Mouse (Mus musculus): ENCODE measurements at regions not wholly inside any gene's neighbourhood (a gene's known extent, or its start where the extent isn't known, plus 50 kb on each side); places are given as distances from the start of the nearest gene placed in this dataset.

GRCm38 (mm10) chr13:115671685-115672084 is 569.9 kb upstream of the Itga1 start:
- H3K9ac ChIP-seq (replicated peaks), result no peak overlapping the region
- 66% methylated on average over 7 of the region's 7 CpGs for WGBS
- no peaks in the 10 kb centered on the region for H3K36me3 ChIP-seq
- H3K9me3 ChIP-seq, result no peaks in the 10 kb centered on the region
- H3K4me2 ChIP-seq, result no peak overlapping the region
- H3K4me1 ChIP-seq (replicated peaks), result peaks cover 4% of the 10 kb centered on the region; the same call in 1 of the 2 replicates
- H3K27me3 ChIP-seq, result no peaks in the 10 kb centered on the region
- no peak overlapping the region for H3K4me3 ChIP-seq (replicated peaks)
- ATAC-seq (ENCODE audit: insufficient number of reproducible peaks, insufficient read depth, low FRiP score, low TSS enrichment, low read depth), result no peak
- no peak overlapping the region for H3K27ac ChIP-seq

DNA sequence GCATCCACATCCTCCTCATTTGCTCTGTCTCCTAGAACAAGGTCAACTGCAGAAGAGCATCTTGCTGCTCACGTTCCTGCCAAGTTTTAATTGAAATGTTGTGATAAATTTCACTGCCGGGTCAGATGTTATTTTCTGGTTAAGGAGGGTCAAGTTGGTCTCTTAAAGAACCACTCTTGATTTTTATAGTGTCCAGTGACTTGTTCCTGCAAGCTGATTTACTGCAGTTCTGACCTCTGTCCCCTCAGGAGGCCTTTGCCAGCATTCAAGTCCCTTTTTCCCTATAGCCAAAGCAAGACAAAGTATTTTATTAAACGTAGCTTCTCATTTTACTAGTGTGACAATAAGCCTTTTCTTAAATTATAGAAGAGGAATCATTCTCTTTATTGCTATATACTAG is 567.8 kb upstream of the Itga1 start:
- ATAC-seq (ENCODE audit: insufficient number of reproducible peaks, insufficient read depth, low FRiP score, low TSS enrichment, low read depth), result no peak
- H3K4me2 ChIP-seq, result no peak overlapping the region
- no peak overlapping the region for H3K4me3 ChIP-seq (replicated peaks)
- no peaks in the 10 kb centered on the region for H3K27me3 ChIP-seq
- H3K36me3 ChIP-seq, result no peaks in the 10 kb centered on the region
- H3K27ac ChIP-seq, result no peak overlapping the region
- H3K9ac ChIP-seq (replicated peaks), result no peak overlapping the region
- no peaks in the 10 kb centered on the region for H3K9me3 ChIP-seq
- H3K4me1 ChIP-seq (replicated peaks), result peaks cover 4% of the 10 kb centered on the region; the same call in 1 of the 2 replicates
- WGBS, result 16% methylated on average over 3 of the region's 3 CpGs

DNA sequence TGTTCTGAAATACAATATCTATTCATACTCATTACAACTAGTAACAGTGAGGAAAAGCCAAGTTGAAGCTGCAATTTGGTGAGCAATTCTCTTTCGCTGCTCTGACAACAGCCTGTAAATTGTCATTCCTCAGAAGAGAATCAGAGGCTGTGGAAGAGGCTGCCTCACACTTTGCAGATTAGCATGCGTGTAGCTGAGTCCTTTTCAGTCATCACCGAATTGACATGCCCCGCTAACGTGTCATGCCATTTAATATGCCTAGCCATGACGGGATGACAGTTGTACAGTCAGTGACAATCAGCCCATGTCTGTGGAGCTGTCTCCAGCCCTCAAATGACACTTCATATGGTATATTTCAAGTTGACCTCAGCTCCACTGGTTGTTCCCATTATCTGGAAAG is 553.4 kb upstream of the Itga1 start:
- Histone ChIP-seq H3K27me3 (no peaks in the 10 kb centered on the region), H3K9ac (replicated peaks) (no peak overlapping the region), H3K4me1 (replicated peaks) (no peaks in the 10 kb centered on the region), H3K4me2 (no peak overlapping the region), H3K4me3 (replicated peaks) (no peak overlapping the region), H3K27ac (no peak overlapping the region), H3K9me3 (no peaks in the 10 kb centered on the region), H3K36me3 (no peaks in the 10 kb centered on the region)
- 86% methylated on average over 6 of the region's 6 CpGs for WGBS
- ATAC-seq (ENCODE audit: insufficient number of reproducible peaks, insufficient read depth, low FRiP score, low TSS enrichment, low read depth), result no peak

- ATAC-seq (ENCODE audit: insufficient number of reproducible peaks, insufficient read depth, low FRiP score, low TSS enrichment, low read depth), result no peak
- 79% methylated on average over 2 of the region's 2 CpGs for WGBS
- Histone ChIP-seq H3K4me3 (replicated peaks) (no peak overlapping the region), H3K36me3 (no peaks in the 10 kb centered on the region), H3K9ac (replicated peaks) (no peak overlapping the region), H3K4me2 (no peak overlapping the region), H3K27ac (no peak overlapping the region), H3K9me3 (no peaks in the 10 kb centered on the region), H3K27me3 (no peaks in the 10 kb centered on the region), H3K4me1 (replicated peaks) (no peaks in the 10 kb centered on the region)
Observed at GRCm38 (mm10) chr13:115652935-115653334, 551.2 kb upstream of the Itga1 start.

DNA sequence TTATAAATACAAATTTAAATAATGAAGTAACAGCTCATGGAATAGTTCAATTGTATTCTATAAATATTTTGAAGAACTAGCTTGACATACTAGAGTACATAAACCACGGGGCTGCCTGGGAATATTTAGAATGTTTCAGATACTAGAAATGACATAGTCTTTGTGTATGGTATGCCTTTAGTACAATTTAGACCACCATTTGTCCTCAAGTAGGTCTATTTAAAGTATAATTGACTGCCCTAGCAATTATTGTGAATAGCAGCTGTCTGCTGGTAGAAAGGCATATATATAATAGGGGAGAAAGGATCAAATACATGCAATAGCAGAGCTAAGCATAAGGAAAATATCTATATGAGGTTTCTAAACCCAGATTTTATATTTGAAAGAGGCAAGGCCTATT is 550.6 kb upstream of the Itga1 start:
- no peak overlapping the region for H3K9ac ChIP-seq (replicated peaks)
- H3K27ac ChIP-seq, result no peak overlapping the region
- H3K9me3 ChIP-seq, result no peaks in the 10 kb centered on the region
- no peak overlapping the region for H3K4me2 ChIP-seq
- H3K4me3 ChIP-seq (replicated peaks), result no peak overlapping the region
- H3K27me3 ChIP-seq, result no peaks in the 10 kb centered on the region
- no peaks in the 10 kb centered on the region for H3K36me3 ChIP-seq
- no peaks in the 10 kb centered on the region for H3K4me1 ChIP-seq (replicated peaks)
- WGBS, result 77% methylated on average over 1 of the region's 1 CpGs
- ATAC-seq (ENCODE audit: insufficient number of reproducible peaks, insufficient read depth, low FRiP score, low TSS enrichment, low read depth), result no peak

DNA sequence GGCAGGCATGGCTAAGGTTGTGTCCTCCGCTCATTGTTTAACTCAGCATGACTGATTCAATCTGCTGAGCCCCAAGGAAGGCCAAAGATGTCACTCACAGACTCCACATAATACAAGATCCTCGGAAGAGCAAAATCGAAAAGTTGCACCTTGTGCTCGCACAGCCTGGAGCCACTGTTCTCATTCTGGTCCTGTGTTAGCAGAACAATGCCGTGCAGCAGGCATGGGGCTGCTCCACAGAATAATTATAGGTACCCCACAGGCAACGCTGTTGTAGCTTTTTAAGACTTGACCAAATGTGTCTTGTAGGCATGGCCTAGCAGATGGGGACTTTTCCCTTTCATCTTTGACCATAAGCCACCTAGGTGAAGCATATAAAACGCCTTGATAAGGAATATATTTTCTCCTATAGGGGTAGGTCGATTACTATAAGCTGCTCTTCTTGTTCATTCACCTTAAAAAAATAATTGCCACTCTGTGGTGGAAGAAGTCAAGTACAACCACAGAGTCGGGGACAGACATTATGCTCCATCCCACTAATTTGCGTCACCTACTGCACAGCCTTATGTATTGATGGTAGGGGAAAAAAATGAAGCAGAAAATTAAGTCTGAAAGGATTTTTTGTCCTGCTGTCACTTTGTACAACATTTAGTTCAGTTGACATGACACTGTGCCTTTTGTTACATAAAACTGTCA is 529.8 kb upstream of the Itga1 start:
- ATAC-seq (ENCODE audit: insufficient number of reproducible peaks, insufficient read depth, low FRiP score, low TSS enrichment, low read depth), result no peak

GRCm38 (mm10) chr13:115630603-115631002 is 528.8 kb upstream of the Itga1 start:
- no peaks in the 10 kb centered on the region for H3K36me3 ChIP-seq
- no peaks in the 10 kb centered on the region for H3K4me1 ChIP-seq (replicated peaks)
- no peak overlapping the region for H3K27ac ChIP-seq
- no peaks in the 10 kb centered on the region for H3K9me3 ChIP-seq
- no peak for ATAC-seq (ENCODE audit: insufficient number of reproducible peaks, insufficient read depth, low FRiP score, low TSS enrichment, low read depth)
- no peak overlapping the region for H3K4me2 ChIP-seq
- WGBS, result 56% methylated on average over 2 of the region's 2 CpGs
- no peaks in the 10 kb centered on the region for H3K27me3 ChIP-seq
- no peak overlapping the region for H3K4me3 ChIP-seq (replicated peaks)
- H3K9ac ChIP-seq (replicated peaks), result no peak overlapping the region

More for the DNA sequence above, 529.8 kb upstream of the Itga1 start:
- no peak overlapping the region for H3K4me3 ChIP-seq (replicated peaks)
- H3K27ac ChIP-seq, result no peak overlapping the region
- H3K27me3 ChIP-seq, result no peaks in the 10 kb centered on the region
- no peak overlapping the region for H3K9ac ChIP-seq (replicated peaks)
- H3K9me3 ChIP-seq, result no peaks in the 10 kb centered on the region
- no peaks in the 10 kb centered on the region for H3K36me3 ChIP-seq
- H3K4me1 ChIP-seq (replicated peaks), result no peaks in the 10 kb centered on the region
- no peak overlapping the region for H3K4me2 ChIP-seq
- 81% methylated on average over 10 of the region's 10 CpGs for WGBS

- H3K27ac ChIP-seq, result no peak overlapping the region
- 44% methylated on average over 6 of the region's 6 CpGs for WGBS
- no peak overlapping the region for H3K9ac ChIP-seq (replicated peaks)
- no peaks in the 10 kb centered on the region for H3K27me3 ChIP-seq
- no peak overlapping the region for H3K4me3 ChIP-seq (replicated peaks)
- no peak overlapping the region for H3K4me2 ChIP-seq
- no peaks in the 10 kb centered on the region for H3K4me1 ChIP-seq (replicated peaks)
- ATAC-seq (ENCODE audit: insufficient number of reproducible peaks, insufficient read depth, low FRiP score, low TSS enrichment, low read depth), result 0 out of 2 replicates have a peak, but pooled peaks have one; percentile 31
- H3K9me3 ChIP-seq, result no peaks in the 10 kb centered on the region
- H3K36me3 ChIP-seq, result no peaks in the 10 kb centered on the region
Observed at GRCm38 (mm10) chr13:115613174-115613573, 511.4 kb upstream of the Itga1 start.

DNA sequence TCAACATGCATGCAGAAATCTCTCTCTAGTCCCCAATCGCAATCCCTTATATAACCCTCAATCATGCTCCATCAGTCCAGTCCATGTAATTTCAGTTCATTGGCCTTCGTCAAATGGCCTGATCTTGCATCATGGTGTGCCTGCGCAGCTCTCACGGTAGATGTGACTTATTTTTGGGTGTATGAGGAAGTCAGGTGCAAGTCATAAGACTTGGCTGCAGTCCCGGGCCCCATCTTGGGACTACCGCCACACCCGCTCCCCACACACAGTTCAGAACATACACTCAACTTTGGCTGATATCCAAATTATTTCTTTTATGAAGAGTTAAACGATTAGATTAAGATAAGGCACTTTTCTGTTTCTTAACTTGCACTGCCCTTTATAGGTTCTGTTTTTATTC is 504.7 kb upstream of the Itga1 start:
- Histone ChIP-seq H3K27ac (no peak overlapping the region), H3K4me3 (replicated peaks) (no peak overlapping the region), H3K36me3 (no peaks in the 10 kb centered on the region), H3K9me3 (no peaks in the 10 kb centered on the region), H3K9ac (replicated peaks) (no peak overlapping the region), H3K4me2 (no peak overlapping the region), H3K4me1 (replicated peaks) (no peaks in the 10 kb centered on the region), H3K27me3 (no peaks in the 10 kb centered on the region)
- 95% methylated on average over 8 of the region's 8 CpGs for WGBS
- no peak for ATAC-seq (ENCODE audit: insufficient number of reproducible peaks, insufficient read depth, low FRiP score, low TSS enrichment, low read depth)

DNA sequence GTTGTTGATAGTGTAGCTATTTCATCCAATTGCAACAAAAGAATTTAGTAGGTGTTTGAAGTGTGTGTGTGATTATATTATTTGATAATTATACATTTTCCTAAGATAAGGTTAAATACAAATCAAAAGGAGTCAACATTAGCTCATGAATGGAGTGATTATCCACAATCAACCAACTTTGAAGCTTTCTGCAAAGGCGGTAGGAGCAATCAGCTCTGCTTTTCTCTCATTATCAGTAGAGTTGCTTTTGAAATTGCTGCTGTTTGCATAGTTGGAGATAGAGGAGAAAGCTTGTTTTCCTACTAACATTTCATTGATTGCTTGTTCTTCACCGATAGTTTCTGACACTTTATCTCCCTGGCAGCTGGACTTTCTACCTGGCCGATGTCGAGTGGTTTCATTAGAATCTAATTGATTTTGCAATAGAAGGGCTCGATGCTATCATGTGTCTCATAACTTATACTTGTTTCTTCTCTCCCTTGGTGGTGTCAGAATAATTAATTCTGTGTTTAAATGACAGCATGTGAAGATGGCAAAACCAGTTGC is 493.4 kb upstream of the Itga1 start:
- H3K9me3 ChIP-seq, result no peaks in the 10 kb centered on the region
- no peaks in the 10 kb centered on the region for H3K27me3 ChIP-seq
- no peaks in the 10 kb centered on the region for H3K4me1 ChIP-seq (replicated peaks)
- H3K9ac ChIP-seq (replicated peaks), result no peak overlapping the region
- 86% methylated on average over 5 of the region's 5 CpGs for WGBS
- no peak overlapping the region for H3K4me2 ChIP-seq
- no peak for ATAC-seq (ENCODE audit: insufficient number of reproducible peaks, insufficient read depth, low FRiP score, low TSS enrichment, low read depth)
- H3K36me3 ChIP-seq, result no peaks in the 10 kb centered on the region
- H3K27ac ChIP-seq, result no peak overlapping the region
- H3K4me3 ChIP-seq (replicated peaks), result no peak overlapping the region

GRCm38 (mm10) chr13:115575967-115576366 is 474.2 kb upstream of the Itga1 start:
- Histone ChIP-seq H3K36me3 (no peaks in the 10 kb centered on the region), H3K27ac (no peak overlapping the region), H3K4me1 (replicated peaks) (no peaks in the 10 kb centered on the region), H3K4me3 (replicated peaks) (no peak overlapping the region), H3K4me2 (no peak overlapping the region), H3K9ac (replicated peaks) (no peak overlapping the region), H3K9me3 (no peaks in the 10 kb centered on the region), H3K27me3 (no peaks in the 10 kb centered on the region)
- WGBS, result 91% methylated on average over 3 of the region's 3 CpGs
- ATAC-seq (ENCODE audit: insufficient number of reproducible peaks, insufficient read depth, low FRiP score, low TSS enrichment, low read depth), result no peak

Data from limb, embryonic 12.5 days (tissue).